Mouse (Mus musculus): Measurements from ENCODE around the gene Cerkl.

The Cerkl gene

GRCm38 (mm10) chr2:79456575-79457349, at the start of gene Cerkl, which contains the start of gene Neurod1:
TSS of gene Cerkl (minus strand) at chr2:79456785.
TSS of gene Neurod1 (minus strand) at chr2:79456751.
- DNase-seq (ENCODE audit: low read depth, low spot score): no peak

GRCm38 (mm10) chr2:79498990-79499755, 42.6 kb upstream of the Cerkl start:
- DNase-seq (ENCODE audit: low read depth, low spot score): peak; percentile 93

- DNase-seq (ENCODE audit: low read depth, low spot score): no peak
Observed at GRCm38 (mm10) chr2:79485127-79485526, 28.5 kb upstream of the Cerkl start.

GRCm38 (mm10) chr2:79482511-79482910, 25.9 kb upstream of the Cerkl start:
- no peak for DNase-seq (ENCODE audit: low read depth, low spot score)

DNA sequence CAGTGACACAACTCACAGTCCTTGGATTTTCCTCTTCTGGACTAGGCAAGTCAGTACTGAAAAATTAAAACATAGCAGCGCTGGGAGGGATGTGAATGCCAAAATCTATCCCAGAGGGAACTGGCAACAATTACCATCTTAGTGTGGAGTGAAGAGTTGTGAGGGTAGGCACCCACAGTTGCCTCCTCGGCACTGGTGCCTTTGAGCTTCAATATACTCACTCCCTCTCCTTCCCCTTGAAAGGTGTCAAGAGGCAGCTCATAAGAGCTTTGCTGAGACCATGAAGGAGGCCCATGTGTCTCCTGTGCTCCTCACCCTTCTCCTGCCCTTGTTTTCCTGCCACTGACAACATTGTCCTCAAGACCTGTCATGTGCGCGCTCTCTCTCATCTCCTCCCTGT, 5.8 kb upstream of the Cerkl start:
- no peak for DNase-seq (ENCODE audit: low read depth, low spot score)

DNA sequence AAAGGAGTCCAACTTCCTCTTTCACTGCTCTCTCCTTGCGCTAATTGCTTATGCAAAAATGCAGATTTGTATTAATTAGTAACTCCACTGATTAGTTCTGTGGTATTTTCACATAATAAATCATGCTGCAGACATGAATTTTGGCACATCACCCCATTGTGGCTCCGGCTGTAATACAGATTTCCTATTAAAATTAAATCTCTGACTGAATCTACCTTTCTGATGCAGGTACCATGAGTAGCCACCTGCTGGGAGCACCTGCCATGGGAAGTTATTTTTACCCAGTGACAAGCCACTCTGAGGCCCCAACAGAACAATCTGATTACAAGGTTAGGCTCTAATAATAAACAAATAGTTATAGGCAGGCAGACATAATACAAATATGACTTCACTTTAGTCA, 5.3 kb upstream of the Cerkl start:
- no peak for DNase-seq (ENCODE audit: low read depth, low spot score)

DNA sequence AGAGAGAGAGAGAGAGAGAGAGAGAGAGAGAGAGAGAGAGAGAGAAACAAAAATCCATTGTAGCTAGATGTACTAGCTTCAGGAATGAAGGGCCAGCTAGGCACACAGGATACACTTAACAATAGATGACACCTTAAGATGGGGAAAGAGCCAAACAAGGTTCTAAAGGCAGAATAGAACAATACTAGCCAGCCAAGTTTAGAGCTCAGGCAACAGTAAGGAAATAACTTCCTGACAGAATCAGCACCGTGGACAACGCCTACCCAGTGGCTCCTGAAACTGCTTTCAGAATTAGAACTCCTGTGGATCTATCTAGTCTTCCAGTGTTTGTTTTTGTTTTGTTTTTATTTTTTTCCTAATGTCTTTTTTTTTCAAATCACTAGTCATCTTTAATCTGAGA, 4.0 kb upstream of the Cerkl start:
- DNase-seq (ENCODE audit: low read depth, low spot score): peak; percentile 49

GRCm38 (mm10) chr2:79460107-79460506, 3.5 kb upstream of the Cerkl start:
- no peak for DNase-seq (ENCODE audit: low read depth, low spot score)

DNA sequence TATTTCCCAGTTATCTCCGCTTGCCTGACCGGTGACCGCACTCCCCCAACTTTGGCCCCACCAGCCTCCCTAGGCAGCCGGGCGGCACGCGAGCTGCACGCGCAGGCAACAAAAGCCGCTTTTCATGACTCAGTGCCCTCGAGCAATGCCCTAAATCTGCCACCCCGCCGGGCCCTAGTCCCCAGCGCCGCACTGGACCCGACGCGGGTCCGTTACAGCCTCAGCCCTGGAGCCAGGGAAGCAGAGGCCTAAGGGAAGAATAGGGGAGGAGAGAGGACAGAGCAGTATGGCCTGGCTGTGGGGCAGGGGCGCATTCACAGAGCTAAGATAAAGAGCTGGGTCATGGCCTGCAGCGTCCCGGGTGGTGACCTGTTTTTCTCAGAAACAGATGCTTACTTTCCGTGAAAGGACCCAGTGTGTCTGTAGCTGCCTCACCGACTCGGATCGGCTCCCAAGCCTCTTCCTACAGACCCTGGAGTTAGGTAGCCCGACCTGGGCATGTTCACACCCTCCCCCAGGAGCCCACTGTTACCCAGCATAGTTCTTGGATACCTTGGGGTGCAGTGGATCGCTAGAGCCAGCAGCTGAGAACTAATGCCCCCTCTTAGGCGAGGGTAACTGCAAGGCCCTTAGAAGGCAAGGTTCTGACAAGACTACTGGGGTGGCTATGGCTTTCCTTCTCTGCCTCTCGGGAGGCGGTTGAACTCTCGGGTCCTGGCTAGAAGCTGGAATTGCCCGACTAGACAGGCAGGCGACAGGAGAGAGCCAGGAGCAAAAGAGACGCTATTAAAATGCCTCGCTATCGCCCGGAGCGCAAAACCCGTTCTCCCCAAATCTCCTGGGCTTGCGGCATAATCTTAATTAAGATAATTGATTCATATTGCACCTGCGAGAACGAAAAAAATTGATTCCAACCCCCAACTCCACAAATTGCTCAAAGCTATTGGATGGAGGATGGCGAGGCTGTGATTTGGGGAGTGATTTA, 2.8 kb upstream of the Cerkl start:
- DNase-seq (ENCODE audit: low read depth, low spot score): no peak

- no peak for DNase-seq (ENCODE audit: low read depth, low spot score)
Observed at GRCm38 (mm10) chr2:79457932-79458331, 1.3 kb upstream of the Cerkl start.

GRCm38 (mm10) chr2:79457434-79457833, 849 bp upstream of the Cerkl start:
- no peak for DNase-seq (ENCODE audit: low read depth, low spot score)

- no peak for DNase-seq (ENCODE audit: low read depth, low spot score)
Observed at GRCm38 (mm10) chr2:79455646-79456045, 939 bp downstream of the Cerkl start.

- no peak for DNase-seq (ENCODE audit: low read depth, low spot score)
Observed at GRCm38 (mm10) chr2:79454786-79455446, 1.7 kb downstream of the Cerkl start.

GRCm38 (mm10) chr2:79453901-79454781, 2.4 kb downstream of the Cerkl start:
- DNase-seq (ENCODE audit: low read depth, low spot score): no peak

- DNase-seq (ENCODE audit: low read depth, low spot score): no peak
Observed at GRCm38 (mm10) chr2:79451438-79451837, 5.1 kb downstream of the Cerkl start.

- no peak for DNase-seq (ENCODE audit: low read depth, low spot score)
Observed at GRCm38 (mm10) chr2:79450684-79451394, 5.7 kb downstream of the Cerkl start.

DNA sequence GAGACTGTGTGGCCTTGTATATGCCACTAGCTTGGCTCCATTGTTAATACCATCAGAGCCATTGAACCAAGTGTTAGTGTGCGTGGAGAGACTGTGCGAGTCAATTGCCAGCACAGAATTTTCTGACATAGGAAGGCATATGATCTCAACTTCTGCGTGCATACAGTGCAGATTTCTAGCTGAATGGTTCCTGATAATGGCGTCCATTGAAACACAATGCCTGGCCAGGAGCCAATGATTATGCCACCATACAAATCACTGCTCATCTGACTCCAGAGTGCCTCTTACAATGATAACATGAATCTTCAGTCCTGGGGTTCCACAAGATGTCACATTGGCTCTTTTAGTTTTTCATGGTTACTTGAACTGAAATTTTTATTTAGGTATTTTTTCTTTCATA, 7.2 kb downstream of the Cerkl start:
- no peak for DNase-seq (ENCODE audit: low read depth, low spot score)

DNA sequence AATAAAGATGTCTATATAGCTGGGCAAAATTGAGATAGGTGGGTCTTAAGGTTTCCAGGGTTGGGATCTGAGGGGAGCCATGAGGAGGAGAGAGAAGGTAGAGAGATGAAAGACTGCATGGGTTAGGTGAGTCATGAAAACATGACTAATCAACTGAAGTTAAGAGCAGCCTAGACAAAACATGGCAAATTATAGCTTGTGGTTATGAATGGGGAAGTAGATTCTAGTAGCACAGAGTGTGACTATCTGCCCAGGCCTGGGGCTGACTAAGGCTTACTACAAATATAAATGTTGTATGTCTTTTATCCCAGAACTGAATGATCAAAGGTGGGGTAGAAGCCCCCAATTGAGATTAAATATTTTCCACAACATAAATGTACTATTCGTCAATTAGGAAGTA, 9.4 kb downstream of the Cerkl start:
- no peak for DNase-seq (ENCODE audit: low read depth, low spot score)

- no peak for DNase-seq (ENCODE audit: low read depth, low spot score)
Observed at GRCm38 (mm10) chr2:79443861-79444620, 12.5 kb downstream of the Cerkl start.
